9 mouse cellular contexts compared by ENCODE assay signal in genomic region chr3:73046248-73046647, GRCm38 (mm10). TPM values are rescaled to one million over a fixed set of nuclear protein-coding genes. Genes with fewer than 3 reads are reported as not detected.
A peak's percentile ranks its signal among the peaks of the same experiment; 100 is the strongest.
DNase-seq lines count a peak whose midpoint lies in the region; ATAC-seq and TF ChIP-seq lines count a peak whose summit lies in the region.
"Had no signal": no experiment of that assay in that cellular context is flagged by ENCODE, and none has a peak within 500 bp of the region (broad histone marks: within the 10 kb centered on the region; RNA-seq: fewer than 3 reads in every experiment).

No protein-coding gene starts in this region.

- H3K4me3 ChIP-seq in heart, embryonic 10.5 days, result no peak overlapping the region
- H3K4me3 ChIP-seq in embryonic facial prominence, embryonic 14.5 days (ENCODE audit: low read depth, low read length), result no peak overlapping the region
- no peak overlapping the region for H3K4me3 ChIP-seq in lung, postnatal 0 days (ENCODE audit: low read depth, low read length)

- peak; percentile 84 for TF ChIP-seq CTCF in lung, postnatal 0 days (IDR thresholded peaks at IDR 0.05)

- H3K27me3 ChIP-seq in heart, embryonic 10.5 days (ENCODE audit: insufficient read depth, poor library complexity, severe bottlenecking), result peaks cover 26% of the 10 kb centered on the region; the same call in 1 of the 2 replicates
- H3K27me3 ChIP-seq in embryonic facial prominence, embryonic 14.5 days (replicated peaks; ENCODE audit: control insufficient read depth, insufficient read depth, low read length), result no peaks in the 10 kb centered on the region; the same call in 1 of the 2 replicates
- no peaks in the 10 kb centered on the region for H3K27me3 ChIP-seq in lung, postnatal 0 days (replicated peaks; ENCODE audit: insufficient read depth, low read length)

- peak; percentile 13 to 52 for DNase-seq in heart, adult 18-20 months
- DNase-seq in heart, embryonic 10.5 days (ENCODE audit: low spot score), result no peak
- DNase-seq in A20 (ENCODE audit: low read depth, low spot score), result peak; percentile 73
- peak; percentile 54 for DNase-seq in adrenal gland, postnatal 25 days
- peak; percentile 80 for DNase-seq in embryonic facial prominence, embryonic 14.5 days (ENCODE audit: low spot score)
- peak; percentile 60 for DNase-seq in hindlimb bud, embryonic 11.5 days (ENCODE audit: extremely low spot score, low read depth, low spot score)
- DNase-seq in lung, postnatal 0 days (ENCODE audit: low spot score), result peak; percentile 74
- peak; percentile 54 for DNase-seq in right cerebral cortex, postnatal 25 days

- H3K27ac ChIP-seq in heart, embryonic 10.5 days, result no peak overlapping the region
- no peak overlapping the region for H3K27ac ChIP-seq in embryonic facial prominence, embryonic 14.5 days (replicated peaks; ENCODE audit: low read depth, low read length)
- H3K27ac ChIP-seq in lung, postnatal 0 days (ENCODE audit: low read length), result no peak overlapping the region

- no peak overlapping the region for H3K4me2 ChIP-seq in embryonic facial prominence, embryonic 14.5 days (ENCODE audit: low read depth, low read length)
- no peak overlapping the region for H3K4me2 ChIP-seq in lung, postnatal 0 days (replicated peaks; ENCODE audit: low read depth, low read length)

- no peaks in the 10 kb centered on the region for H3K9me3 ChIP-seq in heart, embryonic 10.5 days
- H3K9me3 ChIP-seq in embryonic facial prominence, embryonic 14.5 days (ENCODE audit: control insufficient read depth, low read length), result no peaks in the 10 kb centered on the region
- no peaks in the 10 kb centered on the region for H3K9me3 ChIP-seq in lung, postnatal 0 days (ENCODE audit: low read length)

- 4% methylated on average over 3 of the region's 3 CpGs for WGBS in heart, embryonic 10.5 days
- under 1% methylated on average over 3 of the region's 3 CpGs for WGBS in embryonic facial prominence, embryonic 14.5 days
- WGBS in lung, postnatal 0 days, result 1% methylated on average over 3 of the region's 3 CpGs

- H3K4me1 ChIP-seq in heart, embryonic 10.5 days, result no peaks in the 10 kb centered on the region
- H3K4me1 ChIP-seq in embryonic facial prominence, embryonic 14.5 days (ENCODE audit: control insufficient read depth, insufficient read depth, low read length), result no peaks in the 10 kb centered on the region
- no peaks in the 10 kb centered on the region for H3K4me1 ChIP-seq in lung, postnatal 0 days (ENCODE audit: insufficient read depth, low read depth, low read length)

- no peak for TF ChIP-seq EP300 in lung, postnatal 0 days (IDR thresholded peaks at IDR 0.05)

- H3K36me3 ChIP-seq in heart, embryonic 10.5 days, result no peaks in the 10 kb centered on the region
- no peaks in the 10 kb centered on the region for H3K36me3 ChIP-seq in embryonic facial prominence, embryonic 14.5 days (ENCODE audit: control insufficient read depth, insufficient read depth, low read length)
- H3K36me3 ChIP-seq in lung, postnatal 0 days (ENCODE audit: insufficient read depth, low read length), result no peaks in the 10 kb centered on the region

- H3K9ac ChIP-seq in embryonic facial prominence, embryonic 14.5 days (ENCODE audit: low read depth, low read length), result no peak overlapping the region
- H3K9ac ChIP-seq in lung, postnatal 0 days (replicated peaks; ENCODE audit: low read depth), result no peak overlapping the region

- ATAC-seq in embryonic facial prominence, embryonic 14.5 days (ENCODE audit: low read depth), result peak; percentile 62; the same call in 1 of the 2 replicates
- ATAC-seq in lung, postnatal 0 days, result no peak; the same call in 1 of the 2 replicates

RNA-seq across cellular contexts. Expression of gene Slitrk3, which starts 11.4 kb away (rescaled TPM):
- total RNA-seq in heart, adult 18-20 months (2021), result not detected
- polyA plus RNA-seq in heart, embryonic 10.5 days (2016; fragmentation: Nextera tagmentation; extraction: Ambion mirVana), result 0.10 and 0.22 TPM in 2 replicates
- total RNA-seq in adrenal gland, postnatal 25 days (2021), result not detected in 2 replicates
- polyA plus RNA-seq in embryonic facial prominence, embryonic 14.5 days (2014; fragmentation: Nextera tagmentation; extraction: Ambion mirVana), result 1.7 and 1.8 TPM in 2 replicates
- 0.04 TPM in 1 of 2 replicates, not detected in the other for polyA plus RNA-seq in lung, postnatal 0 days (2015; fragmentation: Nextera tagmentation; extraction: Ambion mirVana)
- polyA plus RNA-seq: liver, embryonic 16.5 days had no signal
